9 mouse cellular contexts compared by ENCODE assay signal in the genomic region with DNA sequence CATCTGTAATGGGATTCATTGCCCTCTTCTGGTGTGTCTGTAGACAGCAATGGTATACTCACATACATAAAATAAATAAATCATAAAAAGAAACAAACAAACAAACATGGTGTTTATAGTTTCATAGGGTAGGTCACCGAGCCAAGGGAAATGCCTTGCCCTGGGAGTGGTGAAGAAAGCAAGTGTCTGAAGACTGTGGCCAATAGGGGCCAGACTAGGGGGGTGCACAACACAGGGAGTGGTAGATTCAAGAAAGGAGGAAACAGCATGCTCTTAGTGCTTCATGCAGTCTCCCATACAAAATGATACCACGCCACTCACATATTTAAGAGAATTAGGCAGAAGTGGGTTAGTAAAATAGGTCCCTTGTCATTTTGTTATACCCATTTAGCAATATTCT. TPM values are rescaled to one million over a fixed set of nuclear protein-coding genes. Genes with fewer than 3 reads are reported as not detected.
A peak's percentile ranks its signal among the peaks of the same experiment; 100 is the strongest.
DNase-seq lines count a peak whose midpoint lies in the region; ATAC-seq lines count a peak whose summit lies in the region.
"Had no signal": no experiment of that assay in that cellular context is flagged by ENCODE, and none has a peak within 500 bp of the region (broad histone marks: within the 10 kb centered on the region; RNA-seq: fewer than 3 reads in every experiment).

No protein-coding gene starts in this region.

- peak; percentile 50 for DNase-seq in heart, adult 11 months
- DNase-seq in heart, postnatal 25 days (ENCODE audit: low spot score): no peak
- peak; percentile 74 for DNase-seq in A20 (ENCODE audit: low read depth, low spot score)
- DNase-seq in liver, embryonic 13.5 days: no peak
- DNase-seq in thymus, postnatal 14 days: no peak
- no peak for DNase-seq in left cerebral cortex, postnatal 4 days

- no peak overlapping the region for H3K9ac ChIP-seq in forebrain, embryonic 13.5 days
- H3K9ac ChIP-seq in liver, embryonic 13.5 days: no peak overlapping the region

- H3K27ac ChIP-seq in forebrain, embryonic 13.5 days: no peak overlapping the region
- no peak overlapping the region for H3K27ac ChIP-seq in liver, embryonic 13.5 days

- H3K27me3 ChIP-seq in forebrain, embryonic 13.5 days: peaks cover 24% of the 10 kb centered on the region
- peaks cover 10% of the 10 kb centered on the region; the same call in 1 of the 2 replicates for H3K27me3 ChIP-seq in liver, embryonic 13.5 days

- peak overlapping the region; percentile 75 for H3K4me2 ChIP-seq in forebrain, embryonic 13.5 days
- H3K4me2 ChIP-seq in liver, embryonic 13.5 days: peak overlapping the region; percentile 82

- H3K4me1 ChIP-seq in forebrain, embryonic 13.5 days: peaks cover 17% of the 10 kb centered on the region
- H3K4me1 ChIP-seq in liver, embryonic 13.5 days (replicated peaks): peaks cover 16% of the 10 kb centered on the region

- peak overlapping the region; percentile 86 for H3K4me3 ChIP-seq in forebrain, embryonic 13.5 days
- H3K4me3 ChIP-seq in liver, embryonic 13.5 days (replicated peaks): peak overlapping the region; percentile 87

- 95% methylated on average over 2 of the region's 2 CpGs for WGBS in forebrain, embryonic 13.5 days
- 85% methylated on average over 2 of the region's 2 CpGs for WGBS in liver, embryonic 13.5 days (ENCODE audit: insufficient replicate concordance)

- 0 out of 2 replicates have a peak, but pooled peaks have one; percentile 4 for ATAC-seq in forebrain, embryonic 13.5 days
- no peak for ATAC-seq in liver, embryonic 13.5 days (ENCODE audit: low read depth)
- no peak for ATAC-seq in megakaryocyte progenitor cell, adult 5-6 weeks (replicated peaks; ENCODE audit: poor library complexity)

- intact Hi-C loops in heart, postnatal 25 days (cut with DNase I): loop anchor here (10.0 kb wide), 1 partner anchor 490 kb away; the partner anchor contains the start of gene Exosc9
- intact Hi-C loops in left cerebral cortex, postnatal 4 days (cut with DNase I): no loop called here

- H3K9me3 ChIP-seq in forebrain, embryonic 13.5 days (replicated peaks): no peaks in the 10 kb centered on the region
- no peaks in the 10 kb centered on the region for H3K9me3 ChIP-seq in liver, embryonic 13.5 days (replicated peaks)

- H3K36me3 ChIP-seq in forebrain, embryonic 13.5 days (ENCODE audit: poor library complexity, severe bottlenecking): peaks cover 4% of the 10 kb centered on the region; the same call in 1 of the 2 replicates
- no peaks in the 10 kb centered on the region for H3K36me3 ChIP-seq in liver, embryonic 13.5 days

RNA-seq across cellular contexts. Expression of gene Acad9, which starts 0.6 kb away (rescaled TPM):
- 10 to 100 TPM; 42.5 to 48.7 TPM for total RNA-seq in heart, postnatal 25 days (2021)
- 85.3 and 88.1 TPM in 2 replicates for polyA plus RNA-seq in forebrain, embryonic 13.5 days (2015; fragmentation: Nextera tagmentation; extraction: Ambion mirVana)
- 35.5 and 41.5 TPM in 2 replicates for polyA plus RNA-seq in liver, embryonic 13.5 days (2015; fragmentation: Nextera tagmentation; extraction: Ambion mirVana)
- 10 to 100 TPM; 47.3 to 58.1 TPM for total RNA-seq in left cerebral cortex, postnatal 4 days (2021)
- total RNA-seq in megakaryocyte progenitor cell, adult 5-6 weeks (2015): 43.3 and 50.7 TPM in 2 replicates
- 48.9 and 49.0 TPM in 2 replicates for total RNA-seq in megakaryocyte progenitor cell, adult 5-6 weeks (2017)

RNA-seq across cellular contexts. Expression of gene Ccdc144b, which starts 11.8 kb away (rescaled TPM):
- not detected for total RNA-seq in heart, postnatal 25 days (2021)
- not detected in 2 replicates for polyA plus RNA-seq in forebrain, embryonic 13.5 days (2015; fragmentation: Nextera tagmentation; extraction: Ambion mirVana)
- polyA plus RNA-seq in liver, embryonic 13.5 days (2015; fragmentation: Nextera tagmentation; extraction: Ambion mirVana): not detected in 2 replicates
- not detected for total RNA-seq in left cerebral cortex, postnatal 4 days (2021)
- total RNA-seq in megakaryocyte progenitor cell, adult 5-6 weeks (2015): not detected in 2 replicates
- total RNA-seq in megakaryocyte progenitor cell, adult 5-6 weeks (2017): not detected in 2 replicates
- polyA plus RNA-seq: cortical plate, adult 2 months had no signal

Comparison
In these comparisons a context has a peak if more than half of its experiments do, and no peak if none do; other contexts are left out.
1. DNase-seq: peak in heart, adult 11 months (single experiment) and A20 (single experiment); none in heart, postnatal 25 days (single experiment), liver, embryonic 13.5 days (single experiment), thymus, postnatal 14 days (single experiment) and left cerebral cortex, postnatal 4 days (single experiment).